Mouse (Mus musculus) embryonic fibroblast, embryonic 13.5 days (primary cell): ENCODE measurements at regions not wholly inside any gene's neighbourhood (a gene's known extent, or its start where the extent isn't known, plus 50 kb on each side); places are given as distances from the start of the nearest gene placed in this dataset.

ENCODE experiments used
- H3K27ac ChIP-seq: 2 replicates; pipeline ENCODE4 v1.5.1; 2012; ENCODE audit warnings: low read length, control low read depth, inconsistent platforms; ENCODE audit not compliant: insufficient read depth
- H3K4me1 ChIP-seq: 2 replicates; pipeline ENCODE4 v1.6.1; 2011; ENCODE audit warnings: low read length; ENCODE audit not compliant: control insufficient read depth, insufficient read depth
- H3K4me3 ChIP-seq: 2 replicates; pipeline ENCODE4 v1.5.1; 2011; ENCODE audit warnings: mild to moderate bottlenecking, control low read depth, low read length; ENCODE audit not compliant: insufficient read depth
- CTCF ChIP-seq: IDR thresholded peaks from 2 replicates; pipeline ENCODE4 v1.5.1; 2011; ENCODE audit warnings: mild to moderate bottlenecking, control low read depth, low read length, moderate library complexity, borderline replicate concordance; ENCODE audit not compliant: insufficient read depth
- POLR2A ChIP-seq: IDR thresholded peaks from 2 replicates; pipeline ENCODE4 v1.6.1; 2011; ENCODE audit warnings: low read depth, mild to moderate bottlenecking, control low read depth, low read length, moderate library complexity

DNA sequence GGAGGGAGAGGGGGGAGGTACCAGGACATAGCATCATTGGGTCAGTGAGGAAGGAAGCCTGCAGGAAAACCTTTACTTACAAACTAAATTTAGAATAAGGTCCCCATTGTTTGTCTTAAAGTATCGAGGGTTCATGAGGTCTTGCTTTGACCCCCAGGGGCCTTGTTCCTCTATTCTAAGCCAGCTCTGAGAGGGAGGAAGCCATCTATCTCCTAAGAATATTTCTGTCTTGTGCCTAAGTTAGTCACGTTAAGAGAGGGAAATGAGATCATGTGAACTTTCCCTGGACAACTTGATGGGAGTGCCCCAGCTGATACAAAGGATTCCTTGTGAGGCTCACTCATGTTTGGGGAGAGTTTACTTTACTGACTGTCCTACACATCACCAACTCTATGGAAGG, 261.9 kb downstream of the Cd83 start:
- TF ChIP-seq POLR2A (no peak), CTCF (no peak)
- Histone ChIP-seq H3K4me1 (no peaks in the 10 kb centered on the region), H3K4me3 (no peak overlapping the region), H3K27ac (no peak overlapping the region)

DNA sequence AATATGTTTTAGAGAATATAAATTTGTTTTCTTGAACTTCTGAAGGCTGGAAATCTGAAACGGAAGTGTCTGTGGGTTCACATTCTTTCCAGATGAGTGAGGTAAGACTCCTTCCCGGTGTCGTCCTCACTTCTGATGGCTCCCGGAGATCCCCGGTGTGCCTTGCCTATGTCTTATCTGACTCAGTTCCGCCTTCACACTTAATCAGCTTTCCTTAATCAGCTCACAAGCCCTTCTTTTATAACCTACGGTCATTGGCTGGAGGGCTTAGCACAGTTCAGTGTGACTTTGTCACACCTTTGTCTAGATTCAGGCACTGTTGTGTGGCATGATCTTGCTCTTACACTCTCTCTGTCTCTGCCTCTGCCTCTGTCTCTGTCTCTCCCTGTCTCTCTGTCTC, 269.6 kb downstream of the Cd83 start:
- H3K4me1 ChIP-seq = peaks cover 10% of the 10 kb centered on the region; the same call in 1 of the 2 replicates
- TF ChIP-seq POLR2A (no peak), CTCF (no peak)
- no peak overlapping the region for H3K27ac ChIP-seq
- no peak overlapping the region for H3K4me3 ChIP-seq

DNA sequence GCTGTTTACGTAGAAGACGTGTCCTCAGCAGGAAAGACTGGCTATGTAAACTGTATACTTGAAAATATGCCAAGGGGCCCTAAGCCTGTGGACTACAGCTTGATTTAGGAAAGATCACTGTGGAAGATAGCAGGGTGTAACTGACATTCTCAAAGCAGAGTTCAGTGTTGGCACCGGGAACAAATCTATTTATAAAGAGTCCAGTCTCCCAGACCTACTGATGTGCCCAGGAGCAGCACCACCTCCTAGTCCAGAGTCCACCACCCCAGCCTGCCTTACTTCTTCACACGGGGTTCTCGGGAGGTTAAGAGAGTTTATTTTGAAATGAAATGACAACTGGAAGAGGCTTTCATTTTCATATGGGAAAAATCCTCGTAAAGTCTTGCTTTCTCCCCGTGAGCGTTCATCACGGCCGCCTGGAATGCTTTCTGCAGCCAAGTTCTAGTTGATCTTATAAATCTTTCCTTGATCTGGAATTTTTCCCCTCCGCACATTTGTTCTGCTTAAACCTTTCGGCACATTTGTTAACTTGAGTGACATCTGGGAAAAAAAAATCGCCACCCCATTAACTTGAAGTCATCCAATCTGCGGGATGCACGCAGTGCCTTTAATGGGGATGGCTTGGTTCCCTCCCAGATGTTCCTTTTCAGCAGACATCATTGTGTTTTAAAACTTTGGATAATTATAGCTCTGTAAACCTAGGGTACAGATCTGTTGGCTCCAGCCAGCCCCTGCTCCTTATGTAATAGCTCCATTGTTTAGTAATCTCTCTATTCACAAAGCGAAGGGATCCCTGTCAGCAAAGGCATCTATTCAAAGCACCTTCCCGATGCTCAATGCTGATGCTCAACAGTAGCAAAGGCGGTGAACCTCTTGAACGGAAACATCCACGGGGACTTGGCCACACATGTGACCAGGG, 271.3 kb downstream of the Cd83 start:
- TF ChIP-seq CTCF (no peak), POLR2A (no peak)
- peaks cover 10% of the 10 kb centered on the region; the same call in 1 of the 2 replicates for H3K4me1 ChIP-seq
- H3K4me3 ChIP-seq = no peak overlapping the region; the same call in 1 of the 2 replicates
- H3K27ac ChIP-seq = peak overlapping the region; percentile 47; the same call in 1 of the 2 replicates

DNA sequence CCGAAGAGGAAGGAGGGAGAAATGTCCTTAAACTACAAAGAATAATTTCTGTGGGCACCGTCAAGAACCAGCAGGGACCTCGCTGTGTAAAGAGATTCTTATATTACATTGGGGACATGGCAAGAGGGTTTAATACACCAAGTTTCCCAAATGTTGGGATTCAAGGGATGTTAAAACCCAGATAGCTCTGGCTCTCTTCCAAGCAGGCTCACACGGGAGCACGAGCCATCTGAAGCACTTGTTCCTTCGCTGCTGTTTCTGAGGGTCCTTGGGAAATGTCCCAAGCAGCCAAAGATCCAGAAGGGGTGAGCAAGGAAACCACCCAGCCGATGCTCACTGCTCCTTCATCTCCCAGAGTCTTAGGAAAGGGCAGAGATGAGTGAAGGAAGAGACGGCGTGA, 272.1 kb downstream of the Cd83 start:
- Histone ChIP-seq H3K4me3 (no peak overlapping the region), H3K27ac (no peak overlapping the region)
- TF ChIP-seq CTCF = no peak
- TF ChIP-seq POLR2A = no peak

DNA sequence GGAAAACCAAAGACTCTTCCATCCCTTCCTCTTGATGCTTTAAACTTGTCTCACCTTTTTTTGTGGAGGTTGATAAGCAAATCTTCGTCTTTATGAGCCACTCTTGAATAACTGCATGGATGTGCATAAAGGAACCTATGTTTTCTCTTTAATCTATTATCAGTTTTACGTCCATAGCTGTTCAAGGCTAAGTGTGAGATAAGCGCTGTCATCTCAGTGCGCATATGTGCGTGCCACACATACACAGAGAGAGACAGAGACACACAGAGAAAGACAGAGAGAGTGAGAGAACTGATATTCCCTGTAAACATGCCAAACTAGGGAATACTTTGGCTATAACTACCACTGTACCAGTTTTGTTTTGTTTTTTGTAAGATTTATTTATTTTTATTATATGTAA, 273.0 kb downstream of the Cd83 start:
- no peak overlapping the region for H3K4me3 ChIP-seq
- no peak for TF ChIP-seq POLR2A
- no peak for TF ChIP-seq CTCF
- no peak overlapping the region for H3K27ac ChIP-seq
- peaks cover 10% of the 10 kb centered on the region; the same call in 1 of the 2 replicates for H3K4me1 ChIP-seq

More for the DNA sequence above, 272.1 kb downstream of the Cd83 start:
- H3K4me1 ChIP-seq = peaks cover 10% of the 10 kb centered on the region; the same call in 1 of the 2 replicates

DNA sequence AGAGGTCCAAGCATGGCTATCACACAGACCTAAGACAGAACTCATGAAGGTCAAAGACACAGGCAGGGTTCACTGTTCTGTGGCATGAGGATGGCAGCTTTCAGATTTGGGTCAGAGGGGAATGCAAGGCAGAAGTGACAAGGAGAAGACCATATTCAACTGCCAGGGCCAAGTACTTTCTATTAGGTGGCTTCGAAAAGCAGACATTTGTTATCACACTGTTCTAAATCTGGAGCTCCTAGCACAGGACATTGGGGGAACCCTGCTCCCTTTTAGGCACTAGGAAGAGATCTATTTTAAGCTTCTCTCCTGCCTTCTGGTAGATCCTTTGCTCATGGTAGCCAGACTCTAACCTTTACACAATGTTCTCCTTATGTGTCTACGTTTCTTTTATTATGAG, 273.7 kb downstream of the Cd83 start:
- no peak overlapping the region for H3K4me3 ChIP-seq
- TF ChIP-seq POLR2A = no peak
- no peak for TF ChIP-seq CTCF
- H3K27ac ChIP-seq = no peak overlapping the region
- H3K4me1 ChIP-seq = peaks cover 10% of the 10 kb centered on the region; the same call in 1 of the 2 replicates

- TF ChIP-seq CTCF = no peak
- no peak for TF ChIP-seq POLR2A
- H3K4me1 ChIP-seq = peaks cover 10% of the 10 kb centered on the region; the same call in 1 of the 2 replicates
- H3K27ac ChIP-seq = no peak overlapping the region
Observed at GRCm38 (mm10) chr13:44059436-44059835, 274.9 kb downstream of the Cd83 start.

DNA sequence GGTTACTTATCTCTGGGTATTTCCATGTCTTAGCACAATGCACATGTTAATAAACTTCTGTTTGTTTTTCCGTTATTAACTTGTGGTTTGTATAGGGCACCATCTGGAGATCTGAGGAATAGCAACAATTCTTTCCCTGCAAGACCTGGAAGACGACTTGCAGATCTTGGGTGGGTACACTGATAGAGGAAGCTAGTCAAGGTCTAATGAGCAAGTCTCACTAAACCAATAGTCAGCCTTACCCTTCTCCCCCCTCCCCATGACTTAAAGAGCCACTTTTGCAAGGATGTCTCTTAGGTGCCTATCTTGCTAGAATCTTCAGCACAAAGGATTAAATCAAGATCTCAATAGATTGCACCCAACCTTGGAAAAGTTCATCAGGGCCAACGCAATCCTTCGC, 276.7 kb downstream of the Cd83 start:
- Histone ChIP-seq H3K27ac (no peak overlapping the region), H3K4me1 (0 out of 2 replicates have a peak, but pooled peaks cover 1% of the 10 kb centered on the region), H3K4me3 (no peak overlapping the region)
- no peak for TF ChIP-seq POLR2A
- TF ChIP-seq CTCF = no peak

More at GRCm38 (mm10) chr13:44059436-44059835, 274.9 kb downstream of the Cd83 start:
- H3K4me3 ChIP-seq = no peak overlapping the region

GRCm38 (mm10) chr13:44061721-44062300, 277.2 kb downstream of the Cd83 start:
- H3K4me1 ChIP-seq = no peaks in the 10 kb centered on the region
- no peak overlapping the region for H3K4me3 ChIP-seq
- TF ChIP-seq CTCF = no peak
- TF ChIP-seq POLR2A = no peak
- H3K27ac ChIP-seq = no peak overlapping the region

DNA sequence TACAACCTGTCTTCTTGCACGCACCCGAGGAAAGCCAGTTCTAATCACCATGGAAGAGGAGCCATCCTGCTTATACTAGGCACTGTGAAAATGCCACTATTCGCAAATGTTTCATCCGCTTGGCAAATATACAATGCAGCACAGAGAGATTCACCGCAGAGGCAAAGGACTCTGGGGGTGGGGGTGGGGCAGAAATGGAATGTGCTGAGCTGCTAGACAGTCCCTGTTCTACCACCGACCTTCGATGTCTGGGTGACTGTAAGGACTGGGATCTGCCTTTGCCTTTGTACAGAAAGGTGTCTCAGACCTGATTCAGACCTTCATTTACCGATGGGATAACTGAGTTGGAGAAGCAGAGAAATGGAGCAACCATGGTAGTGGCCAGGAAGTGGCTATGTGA, 278.7 kb downstream of the Cd83 start:
- H3K4me3 ChIP-seq = no peak overlapping the region
- no peak overlapping the region for H3K27ac ChIP-seq
- H3K4me1 ChIP-seq = no peaks in the 10 kb centered on the region
- TF ChIP-seq CTCF = no peak
- no peak for TF ChIP-seq POLR2A
